Mouse (Mus musculus) kidney, adult 2 months (tissue): ENCODE results near the gene Olfr979. TPM values are rescaled to one million over a fixed set of nuclear protein-coding genes. Genes with fewer than 3 reads are reported as not detected.
"Not testable (repeated sequence)": the region's sequence is repeated elsewhere in the genome, so short reads cannot be mapped to it uniquely, and the experiment has no call there.

Experiments
- DNase-seq: peaks from one replicate; pipeline ENCODE4 v3.0.0; 2021
- H3K27ac ChIP-seq: fragments of 200-500 bp; 2 replicates; pipeline ENCODE4 v1.5.1; 2012; ENCODE audit warnings: low read depth, low read length, control low read depth, inconsistent platforms; ENCODE audit not compliant: insufficient read depth
- H3K27me3 ChIP-seq: fragments of 200-500 bp; replicated peaks from 2 replicates; pipeline ENCODE4 v1.6.1; 2012; ENCODE audit warnings: mild to moderate bottlenecking, moderate library complexity, low read length, inconsistent platforms; ENCODE audit not compliant: control insufficient read depth, insufficient read depth
- H3K36me3 ChIP-seq: fragments of 200-500 bp; 2 replicates; pipeline ENCODE4 v1.6.1; 2012; ENCODE audit warnings: mild to moderate bottlenecking, moderate library complexity, low read length, inconsistent platforms; ENCODE audit not compliant: control insufficient read depth, insufficient read depth
- H3K4me1 ChIP-seq: fragments of 200-500 bp; 2 replicates; pipeline ENCODE4 v1.6.1; 2011; ENCODE audit warnings: low read length; ENCODE audit not compliant: control insufficient read depth, insufficient read depth
- H3K4me3 ChIP-seq: fragments of 200-500 bp; 2 replicates; pipeline ENCODE4 v1.5.1; 2011; ENCODE audit warnings: mild to moderate bottlenecking, low read depth, low read length, control low read depth; ENCODE audit not compliant: insufficient read depth
- CTCF ChIP-seq: fragments of 200-500 bp; conservative IDR thresholded peaks from 2 replicates; pipeline ENCODE4 v1.5.1; 2011; ENCODE audit warnings: low read depth, mild to moderate bottlenecking, control low read depth, low read length, moderate library complexity, mixed read lengths; ENCODE audit not compliant: insufficient read depth, insufficient read length
- POLR2A ChIP-seq: fragments of 200-500 bp; IDR thresholded peaks from one replicate; pipeline ENCODE4 v1.6.1; 2011; ENCODE audit warnings: low read depth, low read length, control low read depth
- WGBS: fragments of 180-500 bp; shearing (Covaris S2); methylation state at CpG from one replicate; pipeline ENCODE4 v1.1.7; 2018; 5-methylcytosine and 5-hydroxymethylcytosine counted together
- polyA plus RNA-seq: library from polyadenylated mRNA; depleted of rRNA; stranded (reverse); fragments of >200 nt; gene quantifications from 2 replicates; pipeline ENCODE4 v1.2.3, GENCODE M21; 2012; rRNA removed

Gene Olfr979
- not detected in 2 replicates for polyA plus RNA-seq

DNA sequence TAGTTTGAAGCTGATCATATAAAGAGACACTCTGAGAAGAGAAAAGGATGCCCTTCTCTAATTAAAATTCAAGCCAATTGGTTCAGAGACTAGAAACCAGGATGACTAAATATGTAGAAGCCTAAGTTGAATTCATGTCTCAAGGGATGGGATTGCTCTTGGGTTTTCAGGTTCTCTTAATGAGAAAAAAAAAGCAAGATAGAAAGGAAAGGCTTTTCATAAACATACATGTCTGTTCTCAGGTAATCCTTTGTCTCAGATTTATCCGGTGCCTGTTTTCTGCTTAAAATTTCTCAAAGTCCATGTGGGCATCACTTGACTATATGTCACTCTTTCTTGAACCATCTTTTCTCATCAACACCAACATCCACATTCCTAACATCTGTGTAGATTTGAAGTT lies at the start of gene Olfr979:
Olfr979 (minus strand) TSS at position 101 of the 400 bp plus-strand sequence.
- Histone ChIP-seq H3K27me3 (no peaks in the 10 kb centered on the region), H3K4me3 (no peak within 1 kb of the TSS), H3K27ac (no peak within 1 kb of the TSS), H3K36me3 (no peaks in the 10 kb centered on the region), H3K4me1 (no peaks in the 10 kb centered on the region)
- DNase-seq = no peak
- 95% methylated on average over 1 of the region's 1 CpGs for WGBS
- TF ChIP-seq POLR2A (no peak), CTCF (no peak)

DNA sequence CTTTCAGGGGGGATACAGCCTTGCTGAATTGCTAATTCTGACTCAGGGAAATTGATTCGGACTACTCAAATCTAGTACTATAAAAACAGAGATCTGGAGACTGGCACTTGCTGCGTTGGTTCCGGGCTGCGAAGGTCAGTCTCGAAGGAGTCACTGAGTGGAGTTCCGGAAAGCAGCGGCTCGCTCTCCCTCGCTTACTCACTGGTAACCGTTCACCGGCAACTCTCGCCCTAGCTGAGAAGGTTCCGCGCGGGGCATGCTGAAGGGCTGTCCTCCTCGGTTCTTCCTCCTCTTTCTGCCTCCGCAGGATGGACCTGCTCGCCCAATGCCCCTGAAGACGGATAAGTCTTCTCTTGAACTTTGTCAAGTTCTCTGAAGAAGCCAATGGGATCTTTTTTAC lies 46.9 kb upstream of the Olfr979 start:
- H3K27me3 ChIP-seq = no peaks in the 10 kb centered on the region
- no peak overlapping the region for H3K27ac ChIP-seq
- no peaks in the 10 kb centered on the region for H3K4me1 ChIP-seq
- no peak overlapping the region for H3K4me3 ChIP-seq
- 92% methylated on average over 19 of the region's 19 CpGs for WGBS
- DNase-seq = no peak
- no peak for TF ChIP-seq CTCF
- TF ChIP-seq POLR2A = no peak
- no peaks in the 10 kb centered on the region for H3K36me3 ChIP-seq

DNA sequence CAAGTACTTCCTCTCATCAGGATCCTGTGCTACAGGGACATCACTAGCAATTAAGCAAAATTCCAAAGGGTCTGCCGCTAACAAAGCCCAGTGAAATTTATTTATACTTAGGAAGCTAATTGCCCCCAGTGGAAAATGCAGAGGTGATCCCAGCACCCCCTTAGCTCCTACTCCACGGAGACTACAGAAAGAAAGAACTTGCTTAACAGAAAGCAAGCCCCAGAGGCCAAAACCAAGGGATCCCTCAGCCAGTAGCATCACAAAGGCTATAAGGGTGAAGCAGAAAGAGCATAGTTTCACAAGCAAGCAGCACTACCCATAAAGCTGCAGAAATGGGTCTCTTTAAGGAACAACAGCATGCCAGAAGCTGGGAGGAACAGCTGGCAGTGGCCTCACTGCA lies 17.9 kb upstream of the Olfr979 start, which contains the start of gene Olfr981:
Olfr981 (plus strand) TSS at position 301 of the 400 bp plus-strand sequence.
- no peak for DNase-seq
- TF ChIP-seq POLR2A (no peak), CTCF (no peak)
- 68% methylated on average over 2 of the region's 2 CpGs for whole genome bisulfite sequencing

DNA sequence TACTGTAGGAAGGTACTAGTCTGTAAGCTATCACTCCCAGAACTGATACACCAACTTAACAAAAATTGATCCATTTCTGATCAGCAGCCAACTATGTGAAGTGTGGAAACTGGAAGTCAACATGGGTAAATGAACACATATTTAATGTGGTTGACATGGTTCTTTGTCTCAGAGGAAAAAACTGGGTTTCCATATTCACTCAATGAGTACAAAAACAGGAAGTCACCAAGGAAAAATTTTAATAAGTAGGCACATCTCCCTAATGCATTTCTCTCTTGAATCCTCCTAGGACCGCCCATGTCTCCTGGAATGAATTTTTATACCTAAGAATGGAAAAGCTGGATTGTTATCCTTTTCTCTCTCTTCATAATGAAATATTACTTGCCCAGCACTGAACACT lies 6.2 kb upstream of the Olfr979 start, which contains the start of gene Olfr980:
Olfr980 (minus strand) TSS at position 101 of the 400 bp plus-strand sequence.
- no peak for DNase-seq
- no peaks in the 10 kb centered on the region for H3K4me1 ChIP-seq
- no peaks in the 10 kb centered on the region for H3K36me3 ChIP-seq
- TF ChIP-seq CTCF (no peak), POLR2A (no peak)
- no peaks in the 10 kb centered on the region for H3K27me3 ChIP-seq
- H3K27ac ChIP-seq = no peak within 1 kb of the TSS
- 81% methylated on average over 1 of the region's 1 CpGs for WGBS
- no peak within 1 kb of the TSS for H3K4me3 ChIP-seq

More for the DNA sequence above, 17.9 kb upstream of the Olfr979 start, which contains the start of gene Olfr981:
- Histone ChIP-seq H3K27me3 (no peaks in the 10 kb centered on the region), H3K36me3 (no peaks in the 10 kb centered on the region), H3K27ac (no peak within 1 kb of the TSS), H3K4me3 (no peak within 1 kb of the TSS), H3K4me1 (no peaks in the 10 kb centered on the region)

DNA sequence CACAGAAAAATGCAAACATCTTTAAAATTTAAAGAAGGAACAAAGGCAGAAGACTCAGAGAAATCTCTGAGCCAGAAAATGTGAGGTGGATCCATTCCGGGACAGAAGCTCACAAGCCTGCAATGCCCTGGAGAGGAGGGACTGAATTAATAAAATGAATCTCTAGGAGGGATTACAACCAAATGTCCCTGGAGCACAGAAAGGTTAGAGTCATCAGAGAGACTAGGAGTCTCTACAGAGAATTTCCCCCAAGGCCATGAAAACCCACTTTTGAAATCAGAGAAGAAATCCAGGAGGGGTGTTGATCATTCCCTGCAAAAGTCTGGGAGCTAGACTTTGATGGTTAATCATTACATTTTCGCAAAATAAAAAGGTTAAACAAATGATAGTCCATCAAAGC lies 11.5 kb downstream of the Olfr979 start, which contains the start of gene Olfr978:
Olfr978 (plus strand) TSS at position 301 of the 400 bp plus-strand sequence.
- no peak within 1 kb of the TSS for H3K4me3 ChIP-seq
- no peaks in the 10 kb centered on the region for H3K27me3 ChIP-seq
- H3K4me1 ChIP-seq = no peaks in the 10 kb centered on the region
- TF ChIP-seq POLR2A (no peak), CTCF (no peak)
- WGBS = 83% methylated on average over 2 of the region's 2 CpGs
- no peaks in the 10 kb centered on the region for H3K36me3 ChIP-seq
- no peak within 1 kb of the TSS for H3K27ac ChIP-seq
- no peak for DNase-seq

DNA sequence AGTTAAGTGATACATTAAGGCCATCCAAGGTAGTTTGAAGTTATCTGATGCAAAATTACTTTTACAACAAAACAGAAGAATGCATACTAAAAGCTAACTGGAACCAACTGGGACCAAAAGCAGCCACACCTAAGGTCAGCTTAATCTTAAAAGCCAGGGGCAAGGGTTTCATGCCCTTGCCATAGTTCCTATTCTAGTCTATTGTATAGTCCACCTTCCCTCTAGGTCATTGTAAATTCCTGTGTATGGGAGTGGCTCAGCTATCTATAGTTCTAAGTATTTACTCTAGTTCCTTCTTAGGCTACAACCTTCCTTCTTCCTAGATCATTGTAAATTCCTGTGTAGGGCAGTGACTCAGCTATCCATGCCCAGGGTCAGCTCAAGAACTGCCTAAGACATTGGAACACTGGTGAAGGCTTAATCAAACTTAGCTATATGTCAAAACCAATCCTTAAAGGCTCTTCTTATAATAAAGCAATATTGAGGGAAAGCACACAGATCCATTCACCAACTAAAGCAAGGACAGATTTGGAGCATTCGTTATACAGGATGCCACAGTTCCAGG lies 26.6 kb downstream of the Olfr979 start:
- not testable (repeated sequence) for DNase-seq, H3K27ac ChIP-seq, H3K27me3 ChIP-seq, H3K36me3 ChIP-seq, H3K4me1 ChIP-seq, H3K4me3 ChIP-seq
- 81% methylated on average over 1 of the region's 1 CpGs for WGBS

DNA sequence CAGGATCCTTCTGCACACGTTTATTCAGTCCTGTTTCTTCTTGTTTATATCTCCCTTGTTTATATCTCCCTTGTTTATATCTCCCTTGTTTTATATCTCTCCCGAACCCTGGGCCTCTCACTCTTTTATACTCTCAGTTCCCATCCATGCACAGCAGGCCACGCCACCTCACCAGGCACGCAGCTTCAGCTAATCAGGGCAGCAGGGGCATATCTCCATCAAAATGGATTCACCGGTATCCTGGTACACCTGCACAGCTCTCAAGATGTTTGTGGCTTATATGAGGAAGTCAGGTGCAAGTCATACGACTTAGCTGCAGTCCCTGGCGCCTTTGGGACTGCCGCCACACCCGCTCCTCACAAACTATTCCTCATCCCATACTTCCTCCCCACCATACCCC lies 42.2 kb downstream of the Olfr979 start, which contains the start of gene Olfr976:
Olfr976 (minus strand) TSS at position 101 of the 400 bp plus-strand sequence.
- not testable (repeated sequence) for H3K4me1 ChIP-seq, H3K4me3 ChIP-seq, DNase-seq, H3K27me3 ChIP-seq, H3K36me3 ChIP-seq, H3K27ac ChIP-seq
- WGBS = 81% methylated on average over 8 of the region's 9 CpGs
